Mouse (Mus musculus): ENCODE data around the gene Gper1.

Gene Gper1

GRCm38 (mm10) chr5:139442962-139443361, 20.0 kb downstream of the Gper1 start:
- no peak for DNase-seq (ENCODE audit: low spot score in 2 of 2)

GRCm38 (mm10) chr5:139445258-139445657, 22.3 kb downstream of the Gper1 start:
- DNase-seq (ENCODE audit: low spot score in 2 of 2): no peak

GRCm38 (mm10) chr5:139448025-139448424, 25.1 kb downstream of the Gper1 start:
- no peak for DNase-seq (ENCODE audit: low spot score in 2 of 2)

- no peak for DNase-seq (ENCODE audit: low spot score in 2 of 2)
Measured at GRCm38 (mm10) chr5:139449161-139449791, 26.3 kb downstream of the Gper1 start.

- DNase-seq (ENCODE audit: low spot score in 2 of 2): no peak
Measured at GRCm38 (mm10) chr5:139449926-139450325, 27.0 kb downstream of the Gper1 start.

GRCm38 (mm10) chr5:139453031-139453430, 30.1 kb downstream of the Gper1 start:
- DNase-seq (ENCODE audit: low spot score in 2 of 2): no peak

- DNase-seq (ENCODE audit: low spot score in 2 of 2): no peak
Measured at GRCm38 (mm10) chr5:139455166-139455565, 32.2 kb downstream of the Gper1 start.

GRCm38 (mm10) chr5:139457241-139457640, 34.3 kb downstream of the Gper1 start:
- DNase-seq (ENCODE audit: low spot score in 2 of 2): no peak

- no peak for DNase-seq (ENCODE audit: low spot score in 2 of 2)
Measured at GRCm38 (mm10) chr5:139459938-139460337, 37.0 kb downstream of the Gper1 start.

GRCm38 (mm10) chr5:139460384-139461067, 37.6 kb downstream of the Gper1 start, which contains the start of gene 3110082I17Rik:
3110082I17Rik (minus strand) TSS chr5:139460527.
- peak; percentile 96 to 98 for DNase-seq (ENCODE audit: low spot score in 2 of 2)

- DNase-seq (ENCODE audit: low spot score in 2 of 2): no peak
Measured at GRCm38 (mm10) chr5:139464874-139465273, 41.9 kb downstream of the Gper1 start.

- no peak for DNase-seq (ENCODE audit: low spot score in 2 of 2)
Measured at GRCm38 (mm10) chr5:139466373-139466772, 43.4 kb downstream of the Gper1 start.

GRCm38 (mm10) chr5:139466801-139467200, 43.9 kb downstream of the Gper1 start:
- no peak for DNase-seq (ENCODE audit: low spot score in 2 of 2)

- DNase-seq (ENCODE audit: low spot score in 2 of 2): no peak
Measured at GRCm38 (mm10) chr5:139467998-139468397, 45.0 kb downstream of the Gper1 start.

GRCm38 (mm10) chr5:139474741-139475140, 51.8 kb downstream of the Gper1 start:
- DNase-seq (ENCODE audit: low spot score in 2 of 2): no peak
